Mouse (Mus musculus): ENCODE results near the gene Zranb2. TPM values are rescaled to one million over a fixed set of nuclear protein-coding genes. Genes with fewer than 3 reads are reported as not detected.

Zranb2 gene
- polyA plus RNA-seq, 1 experiment from 2014 or later: 53.3 TPM

DNA sequence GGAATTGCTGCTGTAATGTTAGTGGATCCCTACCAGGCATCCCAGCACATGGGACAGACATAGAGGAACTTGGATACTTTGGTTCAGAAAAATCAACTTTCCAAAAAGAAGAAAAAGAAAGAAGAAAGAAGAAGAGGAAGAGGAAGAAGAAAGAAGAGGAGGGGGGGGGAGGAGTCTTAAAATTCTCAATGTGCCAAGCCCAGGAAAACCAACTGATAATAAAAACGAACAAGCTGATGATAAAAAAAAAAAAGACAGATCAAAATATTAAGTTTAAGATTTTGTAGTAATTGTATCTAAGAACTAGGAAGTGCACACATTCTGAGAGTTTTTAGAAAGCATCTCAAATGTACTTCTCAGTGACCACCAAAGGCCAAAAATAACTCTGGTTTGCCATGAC is 42.9 kb downstream of the Zranb2 start:
- no peaks in the 10 kb centered on the region for H3K9me3 ChIP-seq (ENCODE audit: control insufficient read depth)
- H3K9ac ChIP-seq (ENCODE audit: low read depth, low read length): no peak overlapping the region
- no peak overlapping the region for H3K27ac ChIP-seq (ENCODE audit: low read depth, low read length)
- H3K4me1 ChIP-seq (replicated peaks; ENCODE audit: control insufficient read depth, insufficient read depth, low read length): no peaks in the 10 kb centered on the region
- 65% methylated on average over 1 of the region's 1 CpGs for WGBS
- no peak overlapping the region for H3K4me2 ChIP-seq (replicated peaks; ENCODE audit: low read depth)
- TF ChIP-seq CTCF (IDR thresholded peaks at IDR 0.05; ENCODE audit: low read depth): no peak
- H3K36me3 ChIP-seq (ENCODE audit: control insufficient read depth, insufficient read depth): no peaks in the 10 kb centered on the region
- no peaks in the 10 kb centered on the region for H3K27me3 ChIP-seq (replicated peaks; ENCODE audit: control insufficient read depth, insufficient read depth, low read length)
- no peak overlapping the region for H3K4me3 ChIP-seq (ENCODE audit: low read depth, low read length)
- no peak for ATAC-seq

DNA sequence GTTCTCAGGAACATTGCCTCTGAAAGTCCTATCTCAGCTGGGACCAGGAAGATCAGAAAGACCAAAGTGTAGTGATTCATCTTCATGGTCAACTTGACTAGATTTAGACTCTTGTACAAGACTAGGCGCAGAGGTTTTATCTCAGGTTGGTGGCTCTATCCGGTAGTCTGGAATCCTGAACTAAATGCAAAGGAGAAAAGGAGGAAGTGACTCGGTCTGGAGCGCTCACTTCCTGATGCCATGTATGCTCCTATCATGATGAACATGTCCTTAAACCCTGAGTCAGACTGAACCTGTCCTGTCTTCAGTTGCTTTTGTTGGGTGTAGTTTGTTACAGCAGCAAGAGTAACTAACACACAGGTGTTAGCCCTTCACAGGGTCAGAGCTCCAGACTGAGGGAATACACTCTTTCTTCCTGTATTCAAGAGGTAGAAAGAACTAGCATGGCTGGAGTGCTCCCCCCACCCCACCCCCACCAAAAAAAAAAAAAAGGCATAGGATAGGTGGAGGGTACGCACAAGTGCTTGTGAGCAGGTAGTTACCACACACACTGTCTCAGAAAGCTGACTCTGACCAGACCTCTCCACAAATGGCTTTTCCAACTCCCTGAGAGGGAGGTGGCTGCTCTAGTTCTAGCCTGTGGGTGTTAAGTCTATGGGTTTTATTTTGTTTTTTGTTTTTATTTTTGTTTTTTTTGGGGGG is 44.7 kb downstream of the Zranb2 start:
- no peak overlapping the region for H3K4me3 ChIP-seq (ENCODE audit: low read depth, low read length)
- H3K27me3 ChIP-seq (replicated peaks; ENCODE audit: control insufficient read depth, insufficient read depth, low read length): no peaks in the 10 kb centered on the region
- H3K9ac ChIP-seq (ENCODE audit: low read depth, low read length): no peak overlapping the region
- H3K4me1 ChIP-seq (replicated peaks; ENCODE audit: control insufficient read depth, insufficient read depth, low read length): no peaks in the 10 kb centered on the region
- H3K27ac ChIP-seq (ENCODE audit: low read depth, low read length): no peak overlapping the region
- H3K9me3 ChIP-seq (ENCODE audit: control insufficient read depth): no peaks in the 10 kb centered on the region
- H3K4me2 ChIP-seq (replicated peaks; ENCODE audit: low read depth): no peak overlapping the region
- no peak for ATAC-seq
- 83% methylated on average over 5 of the region's 5 CpGs for WGBS
- H3K36me3 ChIP-seq (ENCODE audit: control insufficient read depth, insufficient read depth): no peaks in the 10 kb centered on the region
- no peak for TF ChIP-seq CTCF (IDR thresholded peaks at IDR 0.05; ENCODE audit: low read depth)

DNA sequence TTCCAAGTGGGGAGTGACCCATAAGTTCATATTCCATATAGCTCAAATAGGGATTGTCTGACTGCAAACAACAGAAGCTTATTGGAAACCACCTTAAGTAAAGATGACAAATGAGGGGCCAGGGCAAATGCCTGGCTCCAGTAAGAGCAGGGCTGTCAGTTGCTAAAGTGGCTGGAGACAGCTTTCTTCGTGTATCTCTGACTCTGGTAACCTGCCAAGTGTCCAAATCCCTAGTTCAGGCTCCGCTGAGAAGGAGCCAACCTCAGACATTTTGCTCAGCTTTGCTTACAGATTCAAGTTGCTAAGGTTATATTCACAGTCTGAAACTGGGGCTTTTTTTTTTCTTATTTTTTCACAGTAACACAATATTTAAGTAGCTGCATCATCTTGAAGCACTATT is 45.4 kb downstream of the Zranb2 start:
- 53% methylated on average over 2 of the region's 2 CpGs for WGBS
- Histone ChIP-seq H3K27ac (ENCODE audit: low read depth, low read length) (no peak overlapping the region), H3K4me1 (replicated peaks; ENCODE audit: control insufficient read depth, insufficient read depth, low read length) (no peaks in the 10 kb centered on the region), H3K9me3 (ENCODE audit: control insufficient read depth) (no peaks in the 10 kb centered on the region), H3K9ac (ENCODE audit: low read depth, low read length) (no peak overlapping the region), H3K27me3 (replicated peaks; ENCODE audit: control insufficient read depth, insufficient read depth, low read length) (no peaks in the 10 kb centered on the region), H3K36me3 (ENCODE audit: control insufficient read depth, insufficient read depth) (no peaks in the 10 kb centered on the region), H3K4me2 (replicated peaks; ENCODE audit: low read depth) (no peak overlapping the region), H3K4me3 (ENCODE audit: low read depth, low read length) (no peak overlapping the region)
- no peak for TF ChIP-seq CTCF (IDR thresholded peaks at IDR 0.05; ENCODE audit: low read depth)
- no peak for ATAC-seq

DNA sequence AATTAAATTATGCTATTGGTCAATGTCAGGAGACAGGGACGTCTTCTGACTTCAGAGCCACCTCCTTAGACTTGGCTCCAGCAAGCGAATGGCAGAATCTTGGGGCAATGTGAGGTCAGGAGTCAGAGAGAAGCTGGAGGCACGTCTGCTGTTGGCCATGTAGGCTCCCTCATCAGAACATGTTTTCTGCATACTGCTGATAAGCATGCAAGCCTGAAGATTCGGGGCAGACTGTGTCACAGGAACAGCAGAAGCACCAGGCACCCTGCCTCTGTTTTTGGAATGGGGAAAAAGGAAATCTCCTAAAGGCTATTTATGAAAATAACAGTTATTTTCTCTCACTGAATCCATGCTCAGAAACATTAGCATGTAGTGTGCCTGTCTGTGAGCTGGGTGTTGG is 46.3 kb downstream of the Zranb2 start:
- WGBS: 73% methylated on average over 4 of the region's 4 CpGs
- Histone ChIP-seq H3K4me2 (replicated peaks; ENCODE audit: low read depth) (no peak overlapping the region), H3K36me3 (ENCODE audit: control insufficient read depth, insufficient read depth) (no peaks in the 10 kb centered on the region), H3K27ac (ENCODE audit: low read depth, low read length) (no peak overlapping the region), H3K27me3 (replicated peaks; ENCODE audit: control insufficient read depth, insufficient read depth, low read length) (no peaks in the 10 kb centered on the region), H3K4me1 (replicated peaks; ENCODE audit: control insufficient read depth, insufficient read depth, low read length) (no peaks in the 10 kb centered on the region), H3K9ac (ENCODE audit: low read depth, low read length) (no peak overlapping the region), H3K9me3 (ENCODE audit: control insufficient read depth) (no peaks in the 10 kb centered on the region), H3K4me3 (ENCODE audit: low read depth, low read length) (no peak overlapping the region)
- no peak for TF ChIP-seq CTCF (IDR thresholded peaks at IDR 0.05; ENCODE audit: low read depth)
- no peak for ATAC-seq

DNA sequence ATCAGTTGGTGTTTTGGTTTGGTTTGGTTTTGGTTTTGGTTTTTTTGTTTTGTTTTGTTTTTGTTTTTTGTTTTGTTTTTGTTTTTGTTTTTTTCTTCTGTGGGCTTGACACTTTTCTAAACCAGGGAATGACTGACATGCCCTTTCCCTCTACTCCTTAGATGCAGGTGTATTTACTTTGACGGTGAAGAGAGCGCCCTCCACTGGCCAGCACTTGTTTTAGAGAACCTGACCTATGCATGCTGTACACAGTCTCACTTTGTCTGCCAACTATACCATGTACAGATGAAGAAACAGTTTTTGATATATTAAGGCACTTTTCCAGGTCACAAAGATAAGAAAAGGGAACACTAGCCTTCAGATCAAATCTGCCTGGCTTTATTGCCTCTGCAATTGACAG is 47.8 kb downstream of the Zranb2 start:
- Histone ChIP-seq H3K9me3 (ENCODE audit: control insufficient read depth) (no peaks in the 10 kb centered on the region), H3K4me1 (replicated peaks; ENCODE audit: control insufficient read depth, insufficient read depth, low read length) (no peaks in the 10 kb centered on the region), H3K36me3 (ENCODE audit: control insufficient read depth, insufficient read depth) (no peaks in the 10 kb centered on the region), H3K4me2 (replicated peaks; ENCODE audit: low read depth) (no peak overlapping the region), H3K4me3 (ENCODE audit: low read depth, low read length) (no peak overlapping the region), H3K9ac (ENCODE audit: low read depth, low read length) (no peak overlapping the region), H3K27me3 (replicated peaks; ENCODE audit: control insufficient read depth, insufficient read depth, low read length) (no peaks in the 10 kb centered on the region), H3K27ac (ENCODE audit: low read depth, low read length) (no peak overlapping the region)
- ATAC-seq: no peak
- peak; percentile 34; the same call in 1 of the 2 replicates for TF ChIP-seq CTCF (IDR thresholded peaks at IDR 0.05; ENCODE audit: low read depth)
- WGBS: 20% methylated on average over 2 of the region's 2 CpGs

DNA sequence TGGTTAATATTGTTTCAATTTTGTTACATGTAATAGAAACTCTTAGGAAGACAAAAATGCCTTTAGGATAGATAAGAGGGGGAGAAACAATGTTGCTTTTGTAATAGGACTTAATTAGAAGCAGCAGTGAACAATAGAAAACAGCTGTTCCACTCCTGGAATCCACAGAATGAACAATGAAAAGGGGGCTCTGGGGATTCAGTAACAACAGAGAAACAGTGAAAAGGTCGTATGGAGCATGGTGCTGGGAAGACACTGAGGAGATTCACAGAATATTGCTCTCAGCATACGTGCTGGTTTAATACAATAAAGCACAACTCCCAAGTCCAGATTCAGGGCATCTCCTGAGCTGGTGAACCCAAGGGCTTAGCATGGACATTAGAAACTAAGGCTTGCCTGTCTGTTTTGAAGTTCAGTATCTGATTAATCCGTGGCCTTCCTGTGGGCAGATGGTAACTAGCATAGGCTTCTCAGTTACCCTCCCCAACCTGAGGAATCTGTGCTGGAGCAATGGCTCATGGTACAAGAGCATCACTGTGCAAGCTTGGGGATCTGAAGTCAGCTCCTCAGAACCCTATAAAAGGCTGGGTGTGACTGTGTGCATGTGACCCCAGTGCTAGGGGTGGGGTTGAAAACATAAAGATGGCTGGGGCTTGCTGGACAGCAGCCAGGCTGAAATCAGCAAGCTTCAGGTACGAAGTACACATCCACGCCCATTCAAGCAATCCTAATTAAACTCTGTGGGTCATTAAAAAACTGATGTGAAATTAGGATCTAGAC is 48.9 kb downstream of the Zranb2 start:
- peak; percentile 73 for ATAC-seq
- WGBS: 56% methylated on average over 5 of the region's 5 CpGs
- H3K9me3 ChIP-seq (ENCODE audit: control insufficient read depth): no peaks in the 10 kb centered on the region
- H3K9ac ChIP-seq (ENCODE audit: low read depth, low read length): no peak overlapping the region
- H3K36me3 ChIP-seq (ENCODE audit: control insufficient read depth, insufficient read depth): no peaks in the 10 kb centered on the region
- H3K4me2 ChIP-seq (replicated peaks; ENCODE audit: low read depth): no peak overlapping the region
- no peak for TF ChIP-seq CTCF (IDR thresholded peaks at IDR 0.05; ENCODE audit: low read depth)
- no peaks in the 10 kb centered on the region for H3K4me1 ChIP-seq (replicated peaks; ENCODE audit: control insufficient read depth, insufficient read depth, low read length)
- H3K27me3 ChIP-seq (replicated peaks; ENCODE audit: control insufficient read depth, insufficient read depth, low read length): no peaks in the 10 kb centered on the region
- no peak overlapping the region for H3K27ac ChIP-seq (ENCODE audit: low read depth, low read length)
- H3K4me3 ChIP-seq (ENCODE audit: low read depth, low read length): no peak overlapping the region
